Mouse (Mus musculus): ENCODE measurements around the gene Alpk1.
A peak's percentile ranks its signal among the peaks of the same experiment; 100 is the strongest.

DNA sequence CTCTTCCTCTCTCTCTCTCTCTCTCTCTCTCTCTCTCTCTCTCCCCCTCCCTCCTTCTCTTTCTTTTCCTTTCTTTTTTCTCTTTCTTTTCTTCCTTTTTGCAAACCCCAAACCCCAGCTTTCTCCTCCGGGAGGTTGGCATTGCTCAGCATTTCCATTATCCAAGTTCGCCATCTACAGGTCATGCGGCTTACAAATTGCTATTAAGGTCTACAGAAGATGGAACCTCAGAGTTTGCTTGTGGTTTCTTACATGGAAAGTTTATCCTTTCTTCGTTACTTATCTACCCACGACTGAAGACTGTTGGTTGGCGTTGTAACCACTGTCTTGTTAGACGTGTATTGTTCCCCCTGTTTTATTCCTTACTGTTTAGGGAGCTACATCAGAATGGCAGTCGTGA is 21.1 kb downstream of the Alpk1 start:
- TF ChIP-seq CTCF (conservative IDR thresholded peaks at IDR 0.05; ENCODE audit: insufficient read depth, insufficient read length, low read depth, low read length) (peak; percentile 52), POLR2A (IDR thresholded peaks at IDR 0.05; ENCODE audit: low read depth, low read length) (no peak)

Data from kidney, adult 2 months (tissue).